In genomic region chr6:107444336-107444735, GRCm38 (mm10) we compare ENCODE assay signal across 27 mouse cellular contexts.
DNase-seq lines count a peak whose midpoint lies in the region; ATAC-seq and TF ChIP-seq lines count a peak whose summit lies in the region.
"Had no signal": no experiment of that assay in that cellular context is flagged by ENCODE, and none has a peak within 500 bp of the region (broad histone marks: within the 10 kb centered on the region; RNA-seq: fewer than 3 reads in every experiment).

No protein-coding gene starts in this region.

- no peak overlapping the region for H3K4me2 ChIP-seq in stomach, postnatal 0 days (replicated peaks; ENCODE audit: low read depth)
- H3K4me2 ChIP-seq in forebrain, embryonic 12.5 days = no peak overlapping the region
- H3K4me2 ChIP-seq: forebrain, embryonic 15.5 days; heart, embryonic 12.5 days; hindbrain, embryonic 13.5 days; intestine, embryonic 15.5 days; limb, embryonic 15.5 days; liver, embryonic 15.5 days; lung, embryonic 15.5 days; midbrain, embryonic 15.5 days; neural tube, embryonic 13.5 days had no signal

- no peak overlapping the region for H3K9ac ChIP-seq in stomach, postnatal 0 days (ENCODE audit: low read length)
- H3K9ac ChIP-seq in forebrain, embryonic 12.5 days = no peak overlapping the region
- H3K9ac ChIP-seq: forebrain, embryonic 15.5 days; heart, embryonic 12.5 days; hindbrain, embryonic 13.5 days; intestine, embryonic 15.5 days; limb, embryonic 15.5 days; liver, embryonic 15.5 days; lung, embryonic 15.5 days; midbrain, embryonic 15.5 days; neural tube, embryonic 13.5 days had no signal

- 77% methylated on average over 3 of the region's 3 CpGs for WGBS in stomach, postnatal 0 days
- 83% methylated on average over 3 of the region's 3 CpGs for WGBS in forebrain, embryonic 12.5 days

- H3K27ac ChIP-seq in stomach, postnatal 0 days (replicated peaks) = no peak overlapping the region
- no peak overlapping the region for H3K27ac ChIP-seq in forebrain, embryonic 12.5 days
- H3K27ac ChIP-seq: forebrain, embryonic 15.5 days; hindbrain, embryonic 13.5 days; intestine, embryonic 15.5 days; layer of hippocampus, adult 2 months; limb, embryonic 15.5 days; liver, embryonic 15.5 days; lung, embryonic 15.5 days; midbrain, embryonic 15.5 days; neural tube, embryonic 13.5 days had no signal

- no peaks in the 10 kb centered on the region for H3K27me3 ChIP-seq in stomach, postnatal 0 days (ENCODE audit: control insufficient read depth, insufficient read depth, low read length)
- 0 out of 2 replicates have a peak, but pooled peaks cover 4% of the 10 kb centered on the region for H3K27me3 ChIP-seq in forebrain, embryonic 12.5 days
- H3K27me3 ChIP-seq: heart, embryonic 12.5 days; hindbrain, embryonic 13.5 days; intestine, embryonic 15.5 days; limb, embryonic 15.5 days; liver, embryonic 15.5 days; lung, embryonic 15.5 days; midbrain, embryonic 15.5 days; neural tube, embryonic 13.5 days had no signal

- ATAC-seq in frontal cortex, adult (ENCODE audit: low TSS enrichment) = peak; percentile 77
- no peak for ATAC-seq in stomach, postnatal 0 days (ENCODE audit: low FRiP score, low TSS enrichment)
- ATAC-seq in forebrain, embryonic 12.5 days (ENCODE audit: low FRiP score) = no peak
- ATAC-seq: forebrain, embryonic 15.5 days; intestine, embryonic 15.5 days; midbrain, embryonic 15.5 days had no signal

- H3K9me3 ChIP-seq in stomach, postnatal 0 days (ENCODE audit: control insufficient read depth, low read length) = no peaks in the 10 kb centered on the region
- H3K9me3 ChIP-seq in forebrain, embryonic 12.5 days = no peaks in the 10 kb centered on the region
- H3K9me3 ChIP-seq: forebrain, embryonic 15.5 days; heart, embryonic 12.5 days; hindbrain, embryonic 13.5 days; intestine, embryonic 15.5 days; limb, embryonic 15.5 days; liver, embryonic 15.5 days; lung, embryonic 15.5 days; midbrain, embryonic 15.5 days; neural tube, embryonic 13.5 days had no signal

- DNase-seq in frontal cortex, postnatal 14 days (ENCODE audit: low spot score in 2 of 2) = no peak
- DNase-seq in layer of hippocampus, adult 9-11 months = peak; percentile 7
- no peak for DNase-seq in layer of hippocampus, postnatal 25 days (ENCODE audit: extremely low spot score in 1 of 2, low spot score in 1 of 2)
- DNase-seq in cerebellum, adult 18-20 months = peak; percentile 75 to 87
- DNase-seq in cerebellum, postnatal 14 days = peak; percentile 74 to 81
- no peak for DNase-seq in stomach, postnatal 0 days (ENCODE audit: low spot score)
- DNase-seq: adrenal gland, postnatal 10 days; heart, adult 11 months; heart, postnatal 10 days; kidney, adult 8-10 months; kidney, postnatal 14 days; lung, postnatal 36 days; retina, postnatal 1 day; thymus, postnatal 25 days had no signal

- H3K4me3 ChIP-seq in stomach, postnatal 0 days (ENCODE audit: low read depth, low read length) = no peak overlapping the region
- H3K4me3 ChIP-seq in forebrain, embryonic 12.5 days (replicated peaks) = no peak overlapping the region
- H3K4me3 ChIP-seq: forebrain, embryonic 15.5 days; heart, embryonic 12.5 days; hindbrain, embryonic 13.5 days; intestine, embryonic 15.5 days; layer of hippocampus, adult 2 months; limb, embryonic 15.5 days; liver, embryonic 15.5 days; lung, embryonic 15.5 days; midbrain, embryonic 15.5 days; myocyte; neural tube, embryonic 13.5 days had no signal

- H3K4me1 ChIP-seq in stomach, postnatal 0 days (replicated peaks; ENCODE audit: control insufficient read depth, insufficient read depth) = no peaks in the 10 kb centered on the region
- H3K4me1 ChIP-seq in forebrain, embryonic 12.5 days = no peaks in the 10 kb centered on the region
- H3K4me1 ChIP-seq: heart, embryonic 12.5 days; hindbrain, embryonic 13.5 days; intestine, embryonic 15.5 days; limb, embryonic 15.5 days; liver, embryonic 15.5 days; lung, embryonic 15.5 days; midbrain, embryonic 15.5 days; neural tube, embryonic 13.5 days had no signal

- no peak for TF ChIP-seq EP300 in stomach, postnatal 0 days (optimal IDR thresholded peaks at IDR 0.05)

- H3K36me3 ChIP-seq in stomach, postnatal 0 days (ENCODE audit: control insufficient read depth, insufficient read depth, low read length) = no peaks in the 10 kb centered on the region
- H3K36me3 ChIP-seq in forebrain, embryonic 12.5 days (replicated peaks) = no peaks in the 10 kb centered on the region
- H3K36me3 ChIP-seq: forebrain, embryonic 15.5 days; heart, embryonic 12.5 days; hindbrain, embryonic 13.5 days; intestine, embryonic 15.5 days; limb, embryonic 15.5 days; liver, embryonic 15.5 days; lung, embryonic 15.5 days; midbrain, embryonic 15.5 days; neural tube, embryonic 13.5 days had no signal

- TF ChIP-seq CTCF in stomach, postnatal 0 days (IDR thresholded peaks at IDR 0.05; ENCODE audit: low read depth) = no peak

Comparison
In these comparisons a context has a peak if more than half of its experiments do, and no peak if none do; other contexts are left out.
1. DNase-seq: peak in layer of hippocampus, adult 9-11 months (single experiment), cerebellum, adult 18-20 months (2 of 2) and cerebellum, postnatal 14 days (2 of 2); none in frontal cortex, postnatal 14 days (0 of 2), layer of hippocampus, postnatal 25 days (0 of 2) and stomach, postnatal 0 days (single experiment).